Mouse (Mus musculus): Measurements from ENCODE around the gene C87436. TPM values are rescaled to one million over a fixed set of nuclear protein-coding genes. Genes with fewer than 3 reads are reported as not detected.
A peak's percentile ranks its signal among the peaks of the same experiment; 100 is the strongest.

Gene C87436
- polyA plus RNA-seq, 1 experiment, result 16.6 TPM

- no peak for TF ChIP-seq POLR2A (IDR thresholded peaks at IDR 0.05; ENCODE audit: control insufficient read depth, extremely low read depth, insufficient read depth, low read length, poor library complexity)
- TF ChIP-seq CTCF (IDR thresholded peaks at IDR 0.05; ENCODE audit: borderline replicate concordance, control insufficient read depth, extremely low read depth, insufficient read depth, low read length, poor library complexity), result no peak
- H3K27me3 ChIP-seq (ENCODE audit: control insufficient read depth, insufficient read depth, low read length), result no peaks in the 10 kb centered on the region
- H3K4me3 ChIP-seq (ENCODE audit: control insufficient read depth, insufficient read depth, low read length), result no peak overlapping the region
- no peaks in the 10 kb centered on the region for H3K4me1 ChIP-seq (replicated peaks; ENCODE audit: control insufficient read depth, insufficient read depth, low read length)
- H3K27ac ChIP-seq (ENCODE audit: control insufficient read depth, insufficient read depth, low read length), result no peak overlapping the region
- DNase-seq, result no peak
- no peaks in the 10 kb centered on the region for H3K36me3 ChIP-seq (ENCODE audit: control insufficient read depth, insufficient read depth, low read length)
- WGBS, result 58% methylated on average over 4 of the region's 4 CpGs
Observed at GRCm38 (mm10) chr6:86510979-86511378, 72.8 kb downstream of the C87436 start.

- H3K36me3 ChIP-seq (ENCODE audit: control insufficient read depth, insufficient read depth, low read length), result no peaks in the 10 kb centered on the region
- H3K27ac ChIP-seq (ENCODE audit: control insufficient read depth, insufficient read depth, low read length), result no peak overlapping the region
- no peak overlapping the region for H3K4me3 ChIP-seq (ENCODE audit: control insufficient read depth, insufficient read depth, low read length)
- no peaks in the 10 kb centered on the region for H3K4me1 ChIP-seq (replicated peaks; ENCODE audit: control insufficient read depth, insufficient read depth, low read length)
- TF ChIP-seq POLR2A (IDR thresholded peaks at IDR 0.05; ENCODE audit: control insufficient read depth, extremely low read depth, insufficient read depth, low read length, poor library complexity) (no peak), CTCF (IDR thresholded peaks at IDR 0.05; ENCODE audit: borderline replicate concordance, control insufficient read depth, extremely low read depth, insufficient read depth, low read length, poor library complexity) (no peak)
- no peak for DNase-seq
- H3K27me3 ChIP-seq (ENCODE audit: control insufficient read depth, insufficient read depth, low read length), result no peaks in the 10 kb centered on the region
- WGBS, result 94% methylated on average over 4 of the region's 4 CpGs
Observed at GRCm38 (mm10) chr6:86513296-86513695, 75.1 kb downstream of the C87436 start.

- no peak overlapping the region for H3K27ac ChIP-seq (ENCODE audit: control insufficient read depth, insufficient read depth, low read length)
- H3K4me1 ChIP-seq (replicated peaks; ENCODE audit: control insufficient read depth, insufficient read depth, low read length), result no peaks in the 10 kb centered on the region
- no peak overlapping the region for H3K4me3 ChIP-seq (ENCODE audit: control insufficient read depth, insufficient read depth, low read length)
- no peaks in the 10 kb centered on the region for H3K27me3 ChIP-seq (ENCODE audit: control insufficient read depth, insufficient read depth, low read length)
- no peaks in the 10 kb centered on the region for H3K36me3 ChIP-seq (ENCODE audit: control insufficient read depth, insufficient read depth, low read length)
- WGBS, result 100% methylated on average over 1 of the region's 1 CpGs
- no peak for DNase-seq
- TF ChIP-seq CTCF (IDR thresholded peaks at IDR 0.05; ENCODE audit: borderline replicate concordance, control insufficient read depth, extremely low read depth, insufficient read depth, low read length, poor library complexity), result no peak
- TF ChIP-seq POLR2A (IDR thresholded peaks at IDR 0.05; ENCODE audit: control insufficient read depth, extremely low read depth, insufficient read depth, low read length, poor library complexity), result no peak
Observed at GRCm38 (mm10) chr6:86516021-86516420, 77.8 kb downstream of the C87436 start.

GRCm38 (mm10) chr6:86519767-86520345, 81.7 kb downstream of the C87436 start:
- 90% methylated on average over 3 of the region's 3 CpGs for WGBS
- no peak for DNase-seq
- H3K4me1 ChIP-seq (replicated peaks; ENCODE audit: control insufficient read depth, insufficient read depth, low read length), result peaks cover 10% of the 10 kb centered on the region
- H3K4me3 ChIP-seq (ENCODE audit: control insufficient read depth, insufficient read depth, low read length), result no peak overlapping the region
- no peak overlapping the region for H3K27ac ChIP-seq (ENCODE audit: control insufficient read depth, insufficient read depth, low read length)
- TF ChIP-seq CTCF (IDR thresholded peaks at IDR 0.05; ENCODE audit: borderline replicate concordance, control insufficient read depth, extremely low read depth, insufficient read depth, low read length, poor library complexity) (no peak), POLR2A (IDR thresholded peaks at IDR 0.05; ENCODE audit: control insufficient read depth, extremely low read depth, insufficient read depth, low read length, poor library complexity) (no peak)
- no peaks in the 10 kb centered on the region for H3K27me3 ChIP-seq (ENCODE audit: control insufficient read depth, insufficient read depth, low read length)
- no peaks in the 10 kb centered on the region for H3K36me3 ChIP-seq (ENCODE audit: control insufficient read depth, insufficient read depth, low read length)

- H3K4me3 ChIP-seq (ENCODE audit: control insufficient read depth, insufficient read depth, low read length), result no peak overlapping the region
- WGBS, result 96% methylated on average over 5 of the region's 5 CpGs
- H3K27ac ChIP-seq (ENCODE audit: control insufficient read depth, insufficient read depth, low read length), result no peak overlapping the region
Observed at GRCm38 (mm10) chr6:86522001-86522911, 84.1 kb downstream of the C87436 start.

More at GRCm38 (mm10) chr6:86522001-86522911, 84.1 kb downstream of the C87436 start:
- no peaks in the 10 kb centered on the region for H3K27me3 ChIP-seq (ENCODE audit: control insufficient read depth, insufficient read depth, low read length)
- no peaks in the 10 kb centered on the region for H3K36me3 ChIP-seq (ENCODE audit: control insufficient read depth, insufficient read depth, low read length)
- TF ChIP-seq CTCF (IDR thresholded peaks at IDR 0.05; ENCODE audit: borderline replicate concordance, control insufficient read depth, extremely low read depth, insufficient read depth, low read length, poor library complexity), result no peak
- TF ChIP-seq POLR2A (IDR thresholded peaks at IDR 0.05; ENCODE audit: control insufficient read depth, extremely low read depth, insufficient read depth, low read length, poor library complexity), result no peak
- DNase-seq, result peak; percentile 21
- H3K4me1 ChIP-seq (replicated peaks; ENCODE audit: control insufficient read depth, insufficient read depth, low read length), result peaks cover 10% of the 10 kb centered on the region

Other genes with a start within 250 kb of the C87436 start
- gene Tgfa, start 243.2 kb upstream of the C87436 start, polyA plus RNA-seq (2012; rRNA removed), result 0.84 and 2.1 TPM in 2 replicates
- gene Fam136a, start 72.7 kb upstream of the C87436 start, polyA plus RNA-seq (2012; rRNA removed), result 14.3 and 15.3 TPM in 2 replicates
- gene Snrpg, start 67.1 kb upstream of the C87436 start, polyA plus RNA-seq (2012; rRNA removed), result 67.2 and 87.1 TPM in 2 replicates
- gene Pcyox1, start 41.2 kb upstream of the C87436 start, polyA plus RNA-seq (2012; rRNA removed), result 14.9 and 15.8 TPM in 2 replicates
- 73.1 and 83.4 TPM in 2 replicates for gene Tia1, start 34.2 kb upstream of the C87436 start, polyA plus RNA-seq (2012; rRNA removed)
- gene Gm44790, start 11.7 kb upstream of the C87436 start, polyA plus RNA-seq (2012; rRNA removed), result 32.3 and 32.5 TPM in 2 replicates
- gene Pcbp1, start 87.9 kb downstream of the C87436 start, polyA plus RNA-seq (2012; rRNA removed), result 291 and 363 TPM in 2 replicates
- gene Asprv1, start 189.8 kb downstream of the C87436 start, polyA plus RNA-seq (2012; rRNA removed), result 7.6 and 10.1 TPM in 2 replicates
- 28.6 and 31.0 TPM in 2 replicates for gene Mxd1, start 230.8 kb downstream of the C87436 start, polyA plus RNA-seq (2012; rRNA removed)
- 14.0 and 14.5 TPM in 2 replicates for gene Snrnp27, start 246.1 kb downstream of the C87436 start, polyA plus RNA-seq (2012; rRNA removed)

Data from thymus, adult 2 months (tissue).